Mouse (Mus musculus): Measurements from ENCODE around the gene Adcy6.

Gene Adcy6

GRCm38 (mm10) chr15:98568256-98569033 is 41.4 kb downstream of the Adcy6 start:
- ChIA-PET POLR2A (interaction anchor here (0.6 to 3.8 kb wide), 85 partner anchors 8 to 868 kb away, joined by 3 to 20 read pairs (median 4); partner anchors contain the start of genes Arf3 (in 2 of the 4), Fkbp11 (in 2 of the 4), Kansl2 (in 2 of the 4) and Prkag1 (in 2 of the 4)), CTCF (interaction anchor here (0.6 to 1.6 kb wide), 10 partner anchors 12 to 156 kb away, joined by 3 to 11 read pairs (median 3); partner anchors contain the start of gene Cacnb3 (in 1 of the 4))

GRCm38 (mm10) chr15:98567278-98568134 is 42.4 kb downstream of the Adcy6 start:
- ChIA-PET CTCF (interaction anchor here (0.6 to 1.6 kb wide), 6 partner anchors 13 to 132 kb away, joined by 3 to 11 read pairs (median 4); no protein-coding TSS in a partner anchor), POLR2A (interaction anchor here (0.6 to 3.8 kb wide), 65 partner anchors 9 to 869 kb away, joined by 3 to 20 read pairs (median 4); partner anchors contain the start of genes Arf3 (in 2 of the 4), Fkbp11 (in 2 of the 4), Kansl2 (in 2 of the 4) and Prkag1 (in 2 of the 4))

- ChIA-PET POLR2A (interaction anchor here in 3 of 4 experiments (1.0 to 2.5 kb wide), 10 partner anchors 14 to 324 kb away, joined by 3 to 13 read pairs (median 4); partner anchors contain the start of gene Kansl2 (in 1 of the 3)), CTCF (no interaction called here)
These were observed 43.0 kb downstream of the Adcy6 start for GRCm38 (mm10) chr15:98566973-98567277.

GRCm38 (mm10) chr15:98557186-98557585 is 52.7 kb downstream of the Adcy6 start:
- ChIA-PET CTCF (no interaction called here), POLR2A (interaction anchor here in 2 of 4 experiments (0.5 to 3.8 kb wide), 8 partner anchors 11 to 987 kb away, joined by 3 to 20 read pairs (median 4); partner anchors contain the start of genes 4930415O20Rik (in 1 of the 2), Ccnt1 (in 1 of the 2) and Kansl2 (in 1 of the 2))

GRCm38 (mm10) chr15:98555881-98556280 is 54.0 kb downstream of the Adcy6 start:
- POLR2A ChIA-PET, result interaction anchor here in 2 of 4 experiments (1.2 to 1.9 kb wide), 9 partner anchors 9 to 87 kb away, joined by 3 to 9 read pairs (median 4); no protein-coding TSS in a partner anchor
- CTCF ChIA-PET, result interaction anchor here in 1 of 4 experiments (0.5 kb wide), 1 partner anchor 162 kb away, joined by 13 read pairs; no protein-coding TSS in a partner anchor

GRCm38 (mm10) chr15:98552758-98553157 is 57.1 kb downstream of the Adcy6 start:
- CTCF ChIA-PET, result interaction anchor here in 1 of 4 experiments (0.6 to 1.7 kb wide), 4 partner anchors 15 to 108 kb away, joined by 3 to 5 read pairs (median 4); no protein-coding TSS in a partner anchor
- POLR2A ChIA-PET, result interaction anchor here (0.7 to 1.5 kb wide), 10 partner anchors 9 to 476 kb away, joined by 3 to 6 read pairs (median 3); no protein-coding TSS in a partner anchor

GRCm38 (mm10) chr15:98546843-98547242 is 63.0 kb downstream of the Adcy6 start:
- POLR2A ChIA-PET, result interaction anchor here in 1 of 4 experiments (1.8 kb wide), 1 partner anchor 18 kb away, joined by 5 read pairs; no protein-coding TSS in a partner anchor

GRCm38 (mm10) chr15:98545151-98545550 is 64.7 kb downstream of the Adcy6 start:
- ChIA-PET POLR2A (interaction anchor here in 3 of 4 experiments (0.5 to 2.6 kb wide), 24 partner anchors 8 to 685 kb away, joined by 3 to 14 read pairs (median 4); partner anchors contain the start of gene Kansl2 (in 2 of the 3)), CTCF (interaction anchor here in 1 of 4 experiments (0.9 to 1.6 kb wide), 5 partner anchors 9 to 86 kb away, joined by 3 to 4 read pairs (median 3); partner anchors contain the start of gene Kansl2)

More at GRCm38 (mm10) chr15:98546843-98547242, 63.0 kb downstream of the Adcy6 start:
- CTCF ChIA-PET, result no interaction called here

- CTCF ChIA-PET, result interaction anchor here in 3 of 4 experiments (0.8 to 1.5 kb wide), 4 partner anchors 9 to 26 kb away, joined by 3 to 4 read pairs (median 4); partner anchors contain the start of gene Kansl2 (in 1 of the 3)
- POLR2A ChIA-PET, result interaction anchor here (0.7 to 2.6 kb wide), 25 partner anchors 9 to 220 kb away, joined by 3 to 13 read pairs (median 5); partner anchors contain the start of genes Kansl2 (in 3 of the 4), Arf3 (in 1 of the 4) and Fkbp11 (in 1 of the 4)
These were observed 66.5 kb downstream of the Adcy6 start for GRCm38 (mm10) chr15:98543341-98543740.

- CTCF ChIA-PET, result interaction anchor here in 2 of 4 experiments (0.6 to 1.2 kb wide), 2 partner anchors 24 to 27 kb away, joined by 3 to 4 read pairs; no protein-coding TSS in a partner anchor
- POLR2A ChIA-PET, result interaction anchor here in 2 of 4 experiments (1.0 to 2.3 kb wide), 9 partner anchors 8 to 136 kb away, joined by 3 to 8 read pairs (median 4); partner anchors contain the start of gene Rnd1 (in 1 of the 2)
These were observed 68.8 kb downstream of the Adcy6 start for GRCm38 (mm10) chr15:98541064-98541463.
